Mouse (Mus musculus) C2C12 (cell line): ENCODE measurements around the gene Kcnh6. TPM values are rescaled to one million over a fixed set of nuclear protein-coding genes. Genes with fewer than 3 reads are reported as not detected.

Experiments
- H3K27me3 ChIP-seq: one replicate; pipeline ENCODE4 v1.6.1; 2011; ENCODE audit not compliant: control insufficient read depth, insufficient read depth, insufficient read length
- H3K36me3 ChIP-seq: one replicate; pipeline ENCODE4 v1.6.1; 2011; ENCODE audit not compliant: control insufficient read depth, insufficient read depth
- H3K4me3 ChIP-seq: one replicate; pipeline ENCODE4 v1.5.1; 2011; ENCODE audit warnings: mild to moderate bottlenecking, control low read depth; ENCODE audit not compliant: poor library complexity, insufficient read depth, severe bottlenecking
- H3K79me2 ChIP-seq: one replicate; pipeline ENCODE4 v1.6.1; 2011; ENCODE audit not compliant: control insufficient read depth, insufficient read depth
- H3K79me3 ChIP-seq: one replicate; pipeline ENCODE4 v1.6.1; 2011; ENCODE audit warnings: low read depth, control low read depth
- H3ac ChIP-seq: one replicate; pipeline ENCODE3; 2011; ENCODE audit warnings: low read depth; ENCODE audit not compliant: control insufficient read depth, insufficient read length
- CEBPB ChIP-seq: IDR thresholded peaks from one replicate; pipeline ENCODE4 v1.6.1; 2011; ENCODE audit warnings: low read depth, mild to moderate bottlenecking, control low read depth, moderate library complexity
- CTCF ChIP-seq: IDR thresholded peaks from one replicate; pipeline ENCODE4 v1.5.1; 2011; ENCODE audit not compliant: control insufficient read depth, insufficient read depth, insufficient read length
- FOSL1 ChIP-seq: IDR thresholded peaks from one replicate; pipeline ENCODE4 v1.8.0; 2011; ENCODE audit warnings: mild to moderate bottlenecking, low read length; ENCODE audit not compliant: poor library complexity, insufficient read depth, severe bottlenecking
- MAX ChIP-seq: IDR thresholded peaks from one replicate; pipeline ENCODE4 v1.6.1; 2011; ENCODE audit warnings: mild to moderate bottlenecking, control low read depth
- MYOD1 ChIP-seq: IDR thresholded peaks from one replicate; pipeline ENCODE4 v1.6.1; 2011; ENCODE audit warnings: low read depth; ENCODE audit not compliant: control insufficient read depth, insufficient read length
- MYOG ChIP-seq: IDR thresholded peaks from one replicate; pipeline ENCODE4 v1.6.1; 2011; ENCODE audit not compliant: control insufficient read depth, insufficient read length; ENCODE audit errors: extremely low read depth
- USF1 ChIP-seq: IDR thresholded peaks from one replicate; pipeline ENCODE4 v1.6.1; 2011; ENCODE audit warnings: low read depth, mild to moderate bottlenecking, control low read depth, moderate library complexity
- polyA plus RNA-seq: library from polyadenylated mRNA; unstranded; fragments of >200 nt; fragmentation: generic; extraction: Trizol; gene quantifications from one replicate; pipeline ENCODE4 v1.2.1, GENCODE M21; 2012; ENCODE audit warnings: missing spikeins

Kcnh6 gene
- polyA plus RNA-seq, 1 experiment, result not detected

DNA sequence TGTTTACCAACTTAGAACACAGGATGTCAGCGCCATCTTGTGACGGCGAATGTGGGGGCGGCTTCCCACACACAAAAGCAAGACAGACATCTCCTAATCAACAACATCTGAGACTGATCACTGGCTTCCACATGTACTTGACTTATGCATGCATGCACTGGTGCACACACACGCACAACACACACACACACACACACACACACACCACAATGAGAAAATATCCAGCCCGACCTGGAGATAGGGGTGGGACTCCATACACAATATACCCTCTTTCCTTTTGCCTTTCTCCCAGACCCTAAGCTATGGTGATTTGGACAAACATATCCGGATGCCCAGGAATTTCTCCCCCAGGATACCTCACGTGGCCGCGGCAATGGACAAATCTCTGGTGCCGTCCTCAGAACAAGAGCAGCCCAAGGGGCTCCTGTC is 25.6 kb downstream of the Kcnh6 start:
- no peak overlapping the region for H3ac ChIP-seq
- H3K4me3 ChIP-seq, result no peak overlapping the region
- no peaks in the 10 kb centered on the region for H3K36me3 ChIP-seq
- H3K79me3 ChIP-seq, result peaks cover 16% of the 10 kb centered on the region
- TF ChIP-seq MYOD1 (no peak), MYOG (no peak), CEBPB (no peak), FOSL1 (no peak), MAX (no peak), CTCF (no peak), USF1 (no peak)
- H3K79me2 ChIP-seq, result peaks cover 18% of the 10 kb centered on the region
- H3K27me3 ChIP-seq, result no peaks in the 10 kb centered on the region

DNA sequence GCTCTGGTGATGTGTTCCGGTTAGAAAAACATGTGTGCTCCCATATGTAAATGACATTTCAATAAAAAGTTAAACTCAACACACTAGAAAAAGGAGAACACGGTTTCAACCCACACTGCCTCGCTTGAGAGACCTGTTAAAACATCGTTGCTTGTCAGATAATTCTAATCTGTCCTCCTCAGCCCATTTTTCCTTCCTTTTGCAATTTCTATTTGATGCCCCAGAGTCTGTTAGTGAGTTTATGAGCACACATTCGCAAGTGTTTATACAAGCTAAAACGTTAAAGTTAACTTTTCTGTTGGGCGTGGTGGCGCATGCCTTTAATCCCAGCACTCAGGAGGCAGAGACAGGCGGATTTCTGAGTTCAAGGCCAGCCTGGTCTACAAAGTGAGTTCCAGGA is 27.1 kb downstream of the Kcnh6 start:
- no peak for TF ChIP-seq CEBPB
- no peak for TF ChIP-seq MYOD1
- no peak for TF ChIP-seq MYOG
- TF ChIP-seq CTCF, result no peak
- no peak for TF ChIP-seq MAX
- TF ChIP-seq FOSL1, result no peak
- no peak for TF ChIP-seq USF1
- Histone ChIP-seq H3K79me2 (peaks cover 33% of the 10 kb centered on the region), H3K36me3 (no peaks in the 10 kb centered on the region), H3ac (no peak overlapping the region), H3K79me3 (peaks cover 30% of the 10 kb centered on the region), H3K27me3 (no peaks in the 10 kb centered on the region), H3K4me3 (no peak overlapping the region)

DNA sequence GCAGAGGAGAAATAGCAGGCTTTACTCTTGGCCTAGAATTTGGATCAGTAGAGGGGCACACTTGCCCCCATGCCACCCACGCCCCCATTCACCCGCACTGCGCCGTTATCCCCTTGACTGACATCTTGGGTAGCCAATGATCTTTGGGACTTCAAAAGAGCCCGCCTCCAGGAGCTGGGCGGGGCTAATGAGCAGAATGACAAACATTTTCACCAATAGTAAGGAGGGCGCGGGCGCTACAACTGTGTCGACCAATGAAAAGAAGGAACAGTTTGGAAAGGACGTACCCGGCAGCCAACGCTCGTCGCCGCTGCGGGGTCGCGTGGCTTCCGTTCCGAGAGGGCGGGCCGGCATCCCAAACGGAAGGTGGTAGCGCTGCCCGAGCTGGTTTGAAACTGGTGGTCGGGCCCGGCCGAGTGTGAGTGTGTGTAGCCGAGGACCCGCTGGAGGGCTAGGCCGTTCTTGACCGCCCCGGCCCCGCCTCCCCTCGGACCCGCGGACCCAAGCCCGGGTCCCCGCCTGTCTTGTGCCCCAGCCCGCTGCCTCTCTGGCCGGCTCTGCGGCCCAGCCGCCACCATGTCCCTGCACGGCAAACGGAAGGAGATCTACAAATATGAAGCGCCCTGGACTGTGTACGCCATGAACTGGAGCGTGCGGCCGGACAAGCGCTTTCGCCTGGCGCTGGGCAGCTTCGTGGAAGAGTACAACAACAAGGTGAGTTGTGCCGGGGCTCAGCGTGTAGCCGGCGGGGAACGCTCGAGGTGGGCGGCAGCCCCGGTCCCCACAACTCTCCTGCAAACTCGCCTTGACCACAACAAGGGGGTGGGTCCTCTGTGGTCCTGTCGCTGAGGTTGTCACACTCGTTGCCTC is 28.9 kb downstream of the Kcnh6 start, which contains the start of gene Dcaf7:
Gene Dcaf7 (plus strand): TSS at position 325 of the 870 bp plus-strand sequence.
- H3K79me3 ChIP-seq, result peaks cover 46% of the 10 kb centered on the region
- H3ac ChIP-seq, result peak within 1 kb of the TSS; percentile 84
- H3K36me3 ChIP-seq, result no peaks in the 10 kb centered on the region
- TF ChIP-seq MAX (peak; percentile 40), USF1 (peak; percentile 62), MYOD1 (no peak), CTCF (no peak)
- H3K79me2 ChIP-seq, result peaks cover 51% of the 10 kb centered on the region
- H3K4me3 ChIP-seq, result peak within 1 kb of the TSS; percentile 98
- no peaks in the 10 kb centered on the region for H3K27me3 ChIP-seq

DNA sequence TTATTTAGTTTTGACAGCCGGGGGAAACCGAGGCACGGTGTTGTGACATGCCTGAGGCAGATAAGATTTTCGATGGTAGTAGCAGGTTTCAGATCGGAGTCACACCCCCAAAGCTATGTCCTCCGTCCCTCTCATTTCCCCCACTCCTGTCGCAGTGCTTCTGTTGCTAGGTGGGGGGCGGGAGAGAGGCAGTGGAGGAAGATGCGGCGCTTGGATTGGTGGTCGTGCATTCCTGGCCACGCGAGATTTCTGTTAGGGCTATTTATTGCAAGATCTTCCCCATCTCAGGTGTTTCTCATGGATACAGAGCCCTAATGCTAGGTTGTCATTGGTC is 29.5 kb downstream of the Kcnh6 start:
- peaks cover 57% of the 10 kb centered on the region for H3K79me2 ChIP-seq
- no peak for TF ChIP-seq CEBPB
- TF ChIP-seq MYOG, result no peak
- TF ChIP-seq MAX, result no peak
- TF ChIP-seq USF1, result no peak
- no peak for TF ChIP-seq FOSL1
- TF ChIP-seq MYOD1, result no peak
- no peak for TF ChIP-seq CTCF
- H3K27me3 ChIP-seq, result no peaks in the 10 kb centered on the region
- peak overlapping the region; percentile 98 for H3K4me3 ChIP-seq
- H3K36me3 ChIP-seq, result no peaks in the 10 kb centered on the region
- peak overlapping the region; percentile 84 for H3ac ChIP-seq
- peaks cover 51% of the 10 kb centered on the region for H3K79me3 ChIP-seq

DNA sequence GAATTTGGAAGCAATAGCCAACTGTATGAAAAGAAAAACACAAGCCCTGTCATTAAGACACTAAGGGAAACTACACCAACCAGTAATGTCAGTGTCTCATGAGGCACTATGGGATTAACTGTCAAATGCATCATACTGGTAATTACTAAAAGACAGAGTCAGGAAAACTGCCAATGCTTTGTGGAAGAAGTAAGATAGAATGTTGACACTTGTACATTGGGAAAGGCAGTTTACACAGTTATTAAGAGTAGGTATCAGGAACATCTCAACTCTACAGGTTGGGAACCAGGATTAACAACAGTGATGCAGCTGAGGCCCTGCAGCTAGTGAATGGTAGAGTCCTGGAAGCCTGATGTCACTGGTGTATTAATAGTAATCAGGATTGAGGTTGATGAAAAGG is 36.4 kb downstream of the Kcnh6 start:
- no peak for TF ChIP-seq MYOG
- TF ChIP-seq CTCF, result no peak
- TF ChIP-seq CEBPB, result no peak
- TF ChIP-seq MYOD1, result no peak
- TF ChIP-seq MAX, result no peak
- TF ChIP-seq USF1, result no peak
- no peak for TF ChIP-seq FOSL1
- H3K36me3 ChIP-seq, result peaks cover 18% of the 10 kb centered on the region

More for the DNA sequence above, 36.4 kb downstream of the Kcnh6 start:
- no peak overlapping the region for H3ac ChIP-seq
- no peak overlapping the region for H3K4me3 ChIP-seq
- peaks cover 52% of the 10 kb centered on the region for H3K79me3 ChIP-seq
- H3K79me2 ChIP-seq, result peaks cover 78% of the 10 kb centered on the region
- H3K27me3 ChIP-seq, result no peaks in the 10 kb centered on the region
